Mouse (Mus musculus): Measurements from ENCODE around the gene Smtnl1. TPM values are rescaled to one million over a fixed set of nuclear protein-coding genes. Genes with fewer than 3 reads are reported as not detected.

Gene Smtnl1
- polyA plus RNA-seq (2014; fragmentation: Nextera tagmentation; extraction: Ambion mirVana) = not detected in 2 replicates

GRCm38 (mm10) chr2:84822552-84822951, at the start of gene Smtnl1:
Smtnl1 (minus strand) TSS chr2:84822652.
- Histone ChIP-seq H3K27me3 (replicated peaks; ENCODE audit: control insufficient read depth, insufficient read depth, low read length) (0 out of 2 replicates have a peak, but pooled peaks cover 3% of the 10 kb centered on the region), H3K4me1 (ENCODE audit: control insufficient read depth, insufficient read depth, low read length) (peaks cover 1% of the 10 kb centered on the region; the same call in 1 of the 2 replicates), H3K4me3 (ENCODE audit: low read depth, low read length) (no peak within 1 kb of the TSS), H3K36me3 (ENCODE audit: control insufficient read depth, insufficient read depth, low read length) (no peaks in the 10 kb centered on the region), H3K9me3 (replicated peaks; ENCODE audit: control insufficient read depth, low read length) (no peaks in the 10 kb centered on the region), H3K27ac (ENCODE audit: low read depth, low read length) (no peak within 1 kb of the TSS), H3K4me2 (ENCODE audit: low read length) (no peak within 1 kb of the TSS), H3K9ac (ENCODE audit: low read length) (no peak within 1 kb of the TSS)
- no peak for DNase-seq (ENCODE audit: low spot score)
- ATAC-seq = no peak
- 68% methylated on average over 13 of the region's 13 CpGs for WGBS

GRCm38 (mm10) chr2:84870623-84871160, 48.2 kb upstream of the Smtnl1 start:
- Histone ChIP-seq H3K9me3 (replicated peaks; ENCODE audit: control insufficient read depth, low read length) (no peaks in the 10 kb centered on the region), H3K27me3 (replicated peaks; ENCODE audit: control insufficient read depth, insufficient read depth, low read length) (peaks cover 45% of the 10 kb centered on the region), H3K27ac (ENCODE audit: low read depth, low read length) (no peak overlapping the region), H3K4me2 (ENCODE audit: low read length) (no peak overlapping the region), H3K4me1 (ENCODE audit: control insufficient read depth, insufficient read depth, low read length) (peaks cover 6% of the 10 kb centered on the region), H3K36me3 (ENCODE audit: control insufficient read depth, insufficient read depth, low read length) (peaks cover 7% of the 10 kb centered on the region; the same call in 1 of the 2 replicates), H3K9ac (ENCODE audit: low read length) (no peak overlapping the region), H3K4me3 (ENCODE audit: low read depth, low read length) (no peak overlapping the region)
- 67% methylated on average over 4 of the region's 4 CpGs for WGBS
- DNase-seq (ENCODE audit: low spot score) = no peak
- no peak for ATAC-seq

GRCm38 (mm10) chr2:84868977-84869376, 46.5 kb upstream of the Smtnl1 start:
- Histone ChIP-seq H3K4me2 (ENCODE audit: low read length) (no peak overlapping the region), H3K27ac (ENCODE audit: low read depth, low read length) (0 out of 2 replicates have a peak overlapping the region, but pooled peaks have one; percentile 3), H3K9me3 (replicated peaks; ENCODE audit: control insufficient read depth, low read length) (no peaks in the 10 kb centered on the region), H3K9ac (ENCODE audit: low read length) (no peak overlapping the region), H3K36me3 (ENCODE audit: control insufficient read depth, insufficient read depth, low read length) (peaks cover 7% of the 10 kb centered on the region; the same call in 1 of the 2 replicates), H3K27me3 (replicated peaks; ENCODE audit: control insufficient read depth, insufficient read depth, low read length) (peaks cover 41% of the 10 kb centered on the region), H3K4me1 (ENCODE audit: control insufficient read depth, insufficient read depth, low read length) (peaks cover 12% of the 10 kb centered on the region), H3K4me3 (ENCODE audit: low read depth, low read length) (no peak overlapping the region)
- DNase-seq (ENCODE audit: low spot score) (peak; percentile 72), ATAC-seq (peak; percentile 22; the same call in 1 of the 2 replicates)
- WGBS = 56% methylated on average over 2 of the region's 2 CpGs

- Histone ChIP-seq H3K27me3 (replicated peaks; ENCODE audit: control insufficient read depth, insufficient read depth, low read length) (peaks cover 41% of the 10 kb centered on the region), H3K36me3 (ENCODE audit: control insufficient read depth, insufficient read depth, low read length) (peaks cover 7% of the 10 kb centered on the region; the same call in 1 of the 2 replicates), H3K9me3 (replicated peaks; ENCODE audit: control insufficient read depth, low read length) (no peaks in the 10 kb centered on the region), H3K9ac (ENCODE audit: low read length) (no peak overlapping the region), H3K4me1 (ENCODE audit: control insufficient read depth, insufficient read depth, low read length) (peaks cover 12% of the 10 kb centered on the region), H3K4me3 (ENCODE audit: low read depth, low read length) (no peak overlapping the region), H3K27ac (ENCODE audit: low read depth, low read length) (no peak overlapping the region), H3K4me2 (ENCODE audit: low read length) (no peak overlapping the region)
- no peak for ATAC-seq
- whole genome bisulfite sequencing = 3% methylated on average over 5 of the region's 5 CpGs
- DNase-seq (ENCODE audit: low spot score) = peak; percentile 61
These were observed 46.1 kb upstream of the Smtnl1 start for GRCm38 (mm10) chr2:84868521-84868943.

- Histone ChIP-seq H3K36me3 (ENCODE audit: control insufficient read depth, insufficient read depth, low read length) (peaks cover 3% of the 10 kb centered on the region; the same call in 1 of the 2 replicates), H3K9ac (ENCODE audit: low read length) (peak overlapping the region; percentile 61), H3K27ac (ENCODE audit: low read depth, low read length) (peak overlapping the region; percentile 74), H3K4me3 (ENCODE audit: low read depth, low read length) (peak overlapping the region; percentile 34), H3K4me2 (ENCODE audit: low read length) (peak overlapping the region; percentile 71), H3K9me3 (replicated peaks; ENCODE audit: control insufficient read depth, low read length) (no peaks in the 10 kb centered on the region), H3K4me1 (ENCODE audit: control insufficient read depth, insufficient read depth, low read length) (peaks cover 9% of the 10 kb centered on the region; the same call in 1 of the 2 replicates), H3K27me3 (replicated peaks; ENCODE audit: control insufficient read depth, insufficient read depth, low read length) (peaks cover 15% of the 10 kb centered on the region)
- ATAC-seq (peak; percentile 82), DNase-seq (ENCODE audit: low spot score) (peak; percentile 77)
- WGBS = 1% methylated on average over 46 of the region's 47 CpGs
These were observed 43.4 kb upstream of the Smtnl1 start for GRCm38 (mm10) chr2:84865616-84866571.

GRCm38 (mm10) chr2:84862231-84862630, 39.8 kb upstream of the Smtnl1 start:
- DNase-seq (ENCODE audit: low spot score) (no peak), ATAC-seq (no peak)
- Histone ChIP-seq H3K9ac (ENCODE audit: low read length) (no peak overlapping the region), H3K4me3 (ENCODE audit: low read depth, low read length) (no peak overlapping the region), H3K36me3 (ENCODE audit: control insufficient read depth, insufficient read depth, low read length) (no peaks in the 10 kb centered on the region), H3K27ac (ENCODE audit: low read depth, low read length) (no peak overlapping the region), H3K9me3 (replicated peaks; ENCODE audit: control insufficient read depth, low read length) (no peaks in the 10 kb centered on the region), H3K27me3 (replicated peaks; ENCODE audit: control insufficient read depth, insufficient read depth, low read length) (peaks cover 11% of the 10 kb centered on the region; the same call in 1 of the 2 replicates), H3K4me2 (ENCODE audit: low read length) (no peak overlapping the region), H3K4me1 (ENCODE audit: control insufficient read depth, insufficient read depth, low read length) (peaks cover 9% of the 10 kb centered on the region; the same call in 1 of the 2 replicates)
- 81% methylated on average over 3 of the region's 3 CpGs for WGBS

- Histone ChIP-seq H3K27ac (ENCODE audit: low read depth, low read length) (no peak overlapping the region), H3K9me3 (replicated peaks; ENCODE audit: control insufficient read depth, low read length) (no peaks in the 10 kb centered on the region), H3K4me3 (ENCODE audit: low read depth, low read length) (no peak overlapping the region), H3K4me1 (ENCODE audit: control insufficient read depth, insufficient read depth, low read length) (peaks cover 9% of the 10 kb centered on the region; the same call in 1 of the 2 replicates), H3K36me3 (ENCODE audit: control insufficient read depth, insufficient read depth, low read length) (no peaks in the 10 kb centered on the region), H3K4me2 (ENCODE audit: low read length) (no peak overlapping the region), H3K9ac (ENCODE audit: low read length) (no peak overlapping the region), H3K27me3 (replicated peaks; ENCODE audit: control insufficient read depth, insufficient read depth, low read length) (peaks cover 6% of the 10 kb centered on the region; the same call in 1 of the 2 replicates)
- ATAC-seq (no peak), DNase-seq (ENCODE audit: low spot score) (no peak)
- 85% methylated on average over 3 of the region's 3 CpGs for WGBS
These were observed 39.0 kb upstream of the Smtnl1 start for GRCm38 (mm10) chr2:84861430-84861829.

GRCm38 (mm10) chr2:84859991-84860780, 37.7 kb upstream of the Smtnl1 start:
- ATAC-seq (no peak), DNase-seq (ENCODE audit: low spot score) (no peak)
- H3K36me3 ChIP-seq (ENCODE audit: control insufficient read depth, insufficient read depth, low read length) = no peaks in the 10 kb centered on the region
- H3K9me3 ChIP-seq (replicated peaks; ENCODE audit: control insufficient read depth, low read length) = no peaks in the 10 kb centered on the region
- no peak overlapping the region for H3K27ac ChIP-seq (ENCODE audit: low read depth, low read length)
- WGBS = 90% methylated on average over 7 of the region's 7 CpGs
- peaks cover under 1% of the 10 kb centered on the region; the same call in 1 of the 2 replicates for H3K4me1 ChIP-seq (ENCODE audit: control insufficient read depth, insufficient read depth, low read length)
- H3K4me3 ChIP-seq (ENCODE audit: low read depth, low read length) = no peak overlapping the region
- no peak overlapping the region for H3K9ac ChIP-seq (ENCODE audit: low read length)
- H3K27me3 ChIP-seq (replicated peaks; ENCODE audit: control insufficient read depth, insufficient read depth, low read length) = no peaks in the 10 kb centered on the region
- no peak overlapping the region for H3K4me2 ChIP-seq (ENCODE audit: low read length)
